Mouse (Mus musculus): ENCODE measurements around the gene Gatad2a.

DNA sequence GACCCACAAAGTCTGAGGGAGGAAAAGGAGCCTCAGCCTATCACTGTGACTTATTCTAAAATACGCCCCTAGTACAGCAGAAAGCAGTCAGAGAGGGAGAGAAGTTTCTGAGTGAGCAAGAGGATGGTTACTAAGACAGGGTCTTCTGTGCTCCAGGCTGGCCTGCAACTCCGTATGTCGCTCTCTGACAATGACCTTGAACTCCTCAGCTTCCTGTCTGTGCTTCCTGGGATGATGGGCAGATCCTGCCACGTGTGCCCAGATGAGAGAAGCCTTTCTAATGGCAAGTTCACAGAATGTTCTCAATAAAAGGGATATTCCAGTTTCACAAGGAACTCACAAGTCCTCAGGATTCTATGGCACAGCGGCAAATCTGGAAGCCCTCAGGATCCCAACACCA is 61.6 kb downstream of the Gatad2a start:
- TF ChIP-seq CTCF (IDR thresholded peaks at IDR 0.05; ENCODE audit: low read depth, low read length) (no peak), GATA1 (IDR thresholded peaks at IDR 0.05; ENCODE audit: borderline replicate concordance, low read length) (no peak), TAL1 (conservative IDR thresholded peaks at IDR 0.05; ENCODE audit: low read depth, low read length) (no peak), GATA2 (IDR thresholded peaks at IDR 0.05; ENCODE audit: borderline replicate concordance, low read depth, low read length) (no peak), POLR2AphosphoS5 (IDR thresholded peaks at IDR 0.05; ENCODE audit: insufficient replicate concordance, low read depth, low read length) (no peak)
